Mouse (Mus musculus) kidney, adult 2 months (tissue): Measurements from ENCODE around the gene Scml4.

Experiments used
- CTCF ChIP-seq: fragments of 200-500 bp; conservative IDR thresholded peaks from 2 replicates; pipeline ENCODE4 v1.5.1; 2011; ENCODE audit warnings: low read depth, mild to moderate bottlenecking, control low read depth, low read length, moderate library complexity, mixed read lengths; ENCODE audit not compliant: insufficient read depth, insufficient read length
- POLR2A ChIP-seq: fragments of 200-500 bp; IDR thresholded peaks from one replicate; pipeline ENCODE4 v1.6.1; 2011; ENCODE audit warnings: low read depth, low read length, control low read depth

- TF ChIP-seq POLR2A (no peak), CTCF (no peak)
Measured at GRCm38 (mm10) chr10:42890365-42890764, 30.2 kb downstream of the Scml4 start.
